Mouse (Mus musculus) midbrain, embryonic 11.5 days (tissue): Measurements from ENCODE around the gene Cela1. TPM values are rescaled to one million over a fixed set of nuclear protein-coding genes. Genes with fewer than 3 reads are reported as not detected.

ENCODE experiments used
- ATAC-seq: fragments of 200-750 bp; cut with Nextera tagmentation; 2 replicates; pipeline ENCODE4 v1.8.0; 2017; ENCODE audit warnings: moderate TSS enrichment, moderate library complexity; ENCODE audit not compliant: low FRiP score
- DNase-seq: peaks from one replicate; pipeline ENCODE4 v3.0.0; 2015; ENCODE audit warnings: low spot score; ENCODE audit errors: missing footprints
- H3K27ac ChIP-seq: fragments of 300-500 bp; sonication (generic); 2 replicates; pipeline ENCODE4 v1.5.1; 2014; ENCODE audit warnings: low read depth, low read length
- H3K27me3 ChIP-seq: fragments of 300-500 bp; sonication (generic); 2 replicates; pipeline ENCODE4 v1.6.1; 2014; ENCODE audit warnings: mild to moderate bottlenecking, low read length, moderate library complexity, mixed read lengths; ENCODE audit not compliant: control insufficient read depth, insufficient read depth
- H3K36me3 ChIP-seq: fragments of 300-500 bp; sonication (generic); 2 replicates; pipeline ENCODE4 v1.6.1; 2014; ENCODE audit warnings: mild to moderate bottlenecking, low read length, moderate library complexity, mixed read lengths; ENCODE audit not compliant: control insufficient read depth, insufficient read depth
- H3K4me1 ChIP-seq: fragments of 300-500 bp; sonication (generic); 2 replicates; pipeline ENCODE4 v1.6.1; 2014; ENCODE audit warnings: low read length; ENCODE audit not compliant: control insufficient read depth, insufficient read depth
- H3K4me2 ChIP-seq: fragments of 300-500 bp; sonication (generic); 2 replicates; pipeline ENCODE4 v1.6.1; 2014; ENCODE audit warnings: mild to moderate bottlenecking, moderate library complexity
- H3K4me3 ChIP-seq: fragments of 300-500 bp; sonication (generic); 2 replicates; pipeline ENCODE4 v1.5.1; 2014; ENCODE audit warnings: low read depth, low read length
- H3K9ac ChIP-seq: fragments of 300-500 bp; sonication (generic); 2 replicates; pipeline ENCODE4 v1.6.1; 2014; ENCODE audit warnings: low read length
- H3K9me3 ChIP-seq: fragments of 300-500 bp; sonication (generic); 2 replicates; pipeline ENCODE4 v1.6.1; 2016; ENCODE audit warnings: low read length; ENCODE audit not compliant: control insufficient read depth
- WGBS: fragments of 180-500 bp; shearing (Covaris S2); extraction: QIAGEN DNeasy Blood & Tissue Kit; methylation state at CpG from one replicate; pipeline ENCODE4 v1.1.7; 2014; 5-methylcytosine and 5-hydroxymethylcytosine counted together
- polyA plus RNA-seq: library from polyadenylated mRNA; unstranded; fragments of >200 nt; fragmentation: Nextera tagmentation; extraction: Ambion mirVana; gene quantifications from 2 replicates; pipeline ENCODE4 v1.2.1, GENCODE M21; 2014

Gene Cela1
- polyA plus RNA-seq, 1 experiment from 2014 or later, result 1.1 TPM

- Histone ChIP-seq H3K4me2 (no peak overlapping the region), H3K4me1 (peaks cover 3% of the 10 kb centered on the region; the same call in 1 of the 2 replicates), H3K9ac (no peak overlapping the region), H3K4me3 (no peak overlapping the region), H3K9me3 (no peaks in the 10 kb centered on the region), H3K36me3 (no peaks in the 10 kb centered on the region), H3K27me3 (no peaks in the 10 kb centered on the region), H3K27ac (no peak overlapping the region)
- no peak for ATAC-seq
- 23% methylated on average over 7 of the region's 7 CpGs for WGBS
- no peak for DNase-seq
These were observed 6.0 kb downstream of the Cela1 start for GRCm38 (mm10) chr15:100681770-100682169.

- no peak overlapping the region for H3K9ac ChIP-seq
- H3K4me2 ChIP-seq, result no peak overlapping the region
- H3K4me1 ChIP-seq, result peaks cover 3% of the 10 kb centered on the region; the same call in 1 of the 2 replicates
- no peaks in the 10 kb centered on the region for H3K36me3 ChIP-seq
- no peaks in the 10 kb centered on the region for H3K9me3 ChIP-seq
- no peak overlapping the region for H3K4me3 ChIP-seq
- 58% methylated on average over 3 of the region's 3 CpGs for WGBS
- no peaks in the 10 kb centered on the region for H3K27me3 ChIP-seq
- no peak for ATAC-seq
- no peak overlapping the region for H3K27ac ChIP-seq
- no peak for DNase-seq
These were observed 7.3 kb downstream of the Cela1 start for GRCm38 (mm10) chr15:100680381-100680780.

GRCm38 (mm10) chr15:100679005-100679404 is 8.7 kb downstream of the Cela1 start:
- no peak overlapping the region for H3K27ac ChIP-seq
- ATAC-seq, result no peak

GRCm38 (mm10) chr15:100678581-100678980 is 9.1 kb downstream of the Cela1 start:
- H3K4me1 ChIP-seq, result peaks cover 4% of the 10 kb centered on the region; the same call in 1 of the 2 replicates
- H3K9me3 ChIP-seq, result no peaks in the 10 kb centered on the region
- 79% methylated on average over 12 of the region's 12 CpGs for WGBS
- no peak overlapping the region for H3K4me3 ChIP-seq
- no peak overlapping the region for H3K27ac ChIP-seq
- H3K4me2 ChIP-seq, result no peak overlapping the region
- ATAC-seq, result no peak
- H3K36me3 ChIP-seq, result no peaks in the 10 kb centered on the region
- H3K9ac ChIP-seq, result no peak overlapping the region
- H3K27me3 ChIP-seq, result no peaks in the 10 kb centered on the region
- DNase-seq, result no peak

More at GRCm38 (mm10) chr15:100679005-100679404, 8.7 kb downstream of the Cela1 start:
- Histone ChIP-seq H3K4me2 (no peak overlapping the region), H3K27me3 (no peaks in the 10 kb centered on the region), H3K9me3 (no peaks in the 10 kb centered on the region), H3K4me3 (no peak overlapping the region), H3K9ac (no peak overlapping the region), H3K36me3 (no peaks in the 10 kb centered on the region), H3K4me1 (peaks cover 3% of the 10 kb centered on the region; the same call in 1 of the 2 replicates)
- no peak for DNase-seq
- 92% methylated on average over 14 of the region's 14 CpGs for WGBS

- peaks cover 4% of the 10 kb centered on the region; the same call in 1 of the 2 replicates for H3K4me1 ChIP-seq
- H3K9me3 ChIP-seq, result no peaks in the 10 kb centered on the region
- no peak for ATAC-seq
These were observed 10.0 kb downstream of the Cela1 start for GRCm38 (mm10) chr15:100677675-100678074.

GRCm38 (mm10) chr15:100676521-100676920 is 11.2 kb downstream of the Cela1 start:
- Histone ChIP-seq H3K9ac (no peak overlapping the region), H3K4me3 (no peak overlapping the region), H3K4me1 (peaks cover 2% of the 10 kb centered on the region; the same call in 1 of the 2 replicates), H3K27me3 (no peaks in the 10 kb centered on the region), H3K36me3 (no peaks in the 10 kb centered on the region), H3K27ac (no peak overlapping the region), H3K4me2 (no peak overlapping the region), H3K9me3 (no peaks in the 10 kb centered on the region)
- 90% methylated on average over 1 of the region's 1 CpGs for WGBS
- DNase-seq, result no peak
- no peak for ATAC-seq

More at GRCm38 (mm10) chr15:100677675-100678074, 10.0 kb downstream of the Cela1 start:
- no peak overlapping the region for H3K27ac ChIP-seq
- WGBS, result 90% methylated on average over 8 of the region's 8 CpGs
- no peak for DNase-seq
- no peaks in the 10 kb centered on the region for H3K27me3 ChIP-seq
- no peak overlapping the region for H3K4me3 ChIP-seq
- H3K36me3 ChIP-seq, result no peaks in the 10 kb centered on the region
- H3K4me2 ChIP-seq, result no peak overlapping the region
- H3K9ac ChIP-seq, result no peak overlapping the region

GRCm38 (mm10) chr15:100675486-100675885 is 12.2 kb downstream of the Cela1 start:
- Histone ChIP-seq H3K4me2 (no peak overlapping the region), H3K9ac (no peak overlapping the region), H3K4me3 (no peak overlapping the region), H3K9me3 (no peaks in the 10 kb centered on the region), H3K36me3 (no peaks in the 10 kb centered on the region), H3K4me1 (peaks cover 2% of the 10 kb centered on the region; the same call in 1 of the 2 replicates), H3K27ac (no peak overlapping the region), H3K27me3 (no peaks in the 10 kb centered on the region)
- DNase-seq, result no peak
- no peak for ATAC-seq
- 75% methylated on average over 3 of the region's 3 CpGs for WGBS

- DNase-seq (no peak), ATAC-seq (no peak)
- no peaks in the 10 kb centered on the region for H3K27me3 ChIP-seq
- H3K9me3 ChIP-seq, result no peaks in the 10 kb centered on the region
- H3K4me1 ChIP-seq, result peaks cover 2% of the 10 kb centered on the region; the same call in 1 of the 2 replicates
- 84% methylated on average over 10 of the region's 10 CpGs for WGBS
- H3K4me3 ChIP-seq, result no peak overlapping the region
- no peaks in the 10 kb centered on the region for H3K36me3 ChIP-seq
- no peak overlapping the region for H3K9ac ChIP-seq
- H3K4me2 ChIP-seq, result no peak overlapping the region
- no peak overlapping the region for H3K27ac ChIP-seq
These were observed 13.2 kb downstream of the Cela1 start for GRCm38 (mm10) chr15:100674566-100674965.

GRCm38 (mm10) chr15:100673585-100674391 is 13.9 kb downstream of the Cela1 start:
- Histone ChIP-seq H3K4me2 (no peak overlapping the region), H3K27me3 (no peaks in the 10 kb centered on the region), H3K4me1 (peaks cover 2% of the 10 kb centered on the region; the same call in 1 of the 2 replicates), H3K9me3 (no peaks in the 10 kb centered on the region), H3K36me3 (no peaks in the 10 kb centered on the region), H3K9ac (no peak overlapping the region), H3K27ac (no peak overlapping the region), H3K4me3 (no peak overlapping the region)
- ATAC-seq (no peak), DNase-seq (no peak)
- WGBS, result 35% methylated on average over 12 of the region's 12 CpGs
